Mouse (Mus musculus): ENCODE measurements around the gene Gm44502.

DNA sequence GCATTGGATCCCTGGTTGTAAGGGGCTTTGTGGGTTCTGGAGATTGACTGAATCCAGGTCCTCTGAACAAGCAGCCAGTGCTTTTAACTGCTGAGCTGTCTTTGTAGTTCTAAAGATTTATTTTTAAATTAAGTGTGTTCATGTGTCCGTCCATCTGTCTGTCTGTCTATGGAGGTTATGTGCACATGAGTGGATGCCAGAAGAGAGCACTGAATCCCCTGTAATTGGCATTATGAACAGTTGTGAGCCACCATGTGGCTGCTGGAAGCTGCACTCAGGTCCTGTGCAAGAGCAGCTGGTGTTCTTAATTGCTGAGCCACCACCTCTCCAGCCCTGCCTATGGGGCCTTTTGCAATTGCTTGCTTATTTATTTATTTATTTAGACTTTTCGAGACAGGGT lies 31.4 kb downstream of the Gm44502 start:
- TF ChIP-seq POLR2A (IDR thresholded peaks at IDR 0.05; ENCODE audit: control insufficient read depth in 1 of 2, insufficient read depth in 1 of 2, low read depth in 1 of 2, low read length in 2 of 2, poor library complexity in 1 of 2) (no peak), CTCF (IDR thresholded peaks at IDR 0.05 in 2 of 3, conservative IDR thresholded peaks at IDR 0.05 in 1 of 3; ENCODE audit: control insufficient read depth in 1 of 3, insufficient read depth in 1 of 3, low read depth in 2 of 3, low read length in 3 of 3, poor library complexity in 1 of 3, severe bottlenecking in 1 of 3) (no peak), MAX (IDR thresholded peaks at IDR 0.05; ENCODE audit: low read length) (no peak), JUND (IDR thresholded peaks at IDR 0.05; ENCODE audit: low read depth, low read length) (no peak), GABPA (IDR thresholded peaks at IDR 0.05; ENCODE audit: low read depth, low read length) (no peak)
